Mouse (Mus musculus) heart, embryonic 10.5 days (tissue): ENCODE results near the gene Olfr810. TPM values are rescaled to one million over a fixed set of nuclear protein-coding genes. Genes with fewer than 3 reads are reported as not detected.

Source experiments
- DNase-seq: peaks from one replicate; pipeline ENCODE4 v3.0.0-alpha.2; 2017; ENCODE audit warnings: low spot score
- H3K27ac ChIP-seq: fragments of 300-500 bp; sonication (generic); 2 replicates; pipeline ENCODE4 v1.5.1; 2016; ENCODE audit warnings: mild to moderate bottlenecking
- H3K27me3 ChIP-seq: fragments of 300-500 bp; sonication (generic); 2 replicates; pipeline ENCODE4 v1.6.1; 2016; ENCODE audit warnings: mild to moderate bottlenecking; ENCODE audit not compliant: poor library complexity, insufficient read depth, severe bottlenecking
- H3K36me3 ChIP-seq: fragments of 300-500 bp; sonication (generic); 2 replicates; pipeline ENCODE4 v1.6.1; 2016; ENCODE audit warnings: mild to moderate bottlenecking, moderate library complexity
- H3K4me1 ChIP-seq: fragments of 300-500 bp; sonication (generic); 2 replicates; pipeline ENCODE4 v1.6.1; 2016; ENCODE audit warnings: mild to moderate bottlenecking
- H3K4me3 ChIP-seq: fragments of 300-500 bp; sonication (generic); 2 replicates; pipeline ENCODE4 v1.5.1; 2016; ENCODE audit warnings: mild to moderate bottlenecking, moderate library complexity
- H3K9me3 ChIP-seq: fragments of 300-500 bp; sonication (generic); 2 replicates; pipeline ENCODE4 v1.6.1; 2016; ENCODE audit warnings: mild to moderate bottlenecking, moderate library complexity
- WGBS: fragments of 180-500 bp; shearing (Covaris S2); methylation state at CpG from one replicate; pipeline ENCODE4 v1.1.7; 2016; 5-methylcytosine and 5-hydroxymethylcytosine counted together
- polyA plus RNA-seq: library from polyadenylated mRNA; unstranded; fragments of >200 nt; fragmentation: Nextera tagmentation; extraction: Ambion mirVana; gene quantifications from 2 replicates; pipeline ENCODE4 v1.2.1, GENCODE M21; 2016

The Olfr810 gene
- polyA plus RNA-seq, result not detected in 2 replicates

GRCm38 (mm10) chr10:129794817-129795216 is at the start of gene Olfr810:
Olfr810 (minus strand) TSS chr10:129794917.
- Histone ChIP-seq H3K9me3 (no peaks in the 10 kb centered on the region), H3K36me3 (no peaks in the 10 kb centered on the region), H3K27ac (no peak within 1 kb of the TSS), H3K27me3 (no peaks in the 10 kb centered on the region), H3K4me1 (no peaks in the 10 kb centered on the region), H3K4me3 (no peak within 1 kb of the TSS)
- no peak for DNase-seq

- no peaks in the 10 kb centered on the region for H3K27me3 ChIP-seq
- no peaks in the 10 kb centered on the region for H3K36me3 ChIP-seq
- H3K4me1 ChIP-seq, result no peaks in the 10 kb centered on the region
- H3K27ac ChIP-seq, result no peak within 1 kb of the TSS
- 78% methylated on average over 4 of the region's 4 CpGs for WGBS
- no peak within 1 kb of the TSS for H3K4me3 ChIP-seq
- no peak for DNase-seq
- no peaks in the 10 kb centered on the region for H3K9me3 ChIP-seq
Observed at GRCm38 (mm10) chr10:129804296-129804695, 9.6 kb upstream of the Olfr810 start, which contains the start of gene Olfr811. Olfr811 (minus strand) TSS chr10:129804396.

- Histone ChIP-seq H3K4me3 (no peak overlapping the region), H3K9me3 (no peaks in the 10 kb centered on the region), H3K27me3 (no peaks in the 10 kb centered on the region), H3K4me1 (no peaks in the 10 kb centered on the region), H3K36me3 (no peaks in the 10 kb centered on the region), H3K27ac (no peak overlapping the region)
- no peak for DNase-seq
Observed at GRCm38 (mm10) chr10:129778123-129778522, 16.6 kb downstream of the Olfr810 start.

- H3K36me3 ChIP-seq, result no peaks in the 10 kb centered on the region
- H3K4me1 ChIP-seq, result no peaks in the 10 kb centered on the region
- no peaks in the 10 kb centered on the region for H3K9me3 ChIP-seq
- no peak within 1 kb of the TSS for H3K27ac ChIP-seq
- no peaks in the 10 kb centered on the region for H3K27me3 ChIP-seq
- H3K4me3 ChIP-seq, result no peak within 1 kb of the TSS
- DNase-seq, result no peak
Observed at GRCm38 (mm10) chr10:129774338-129774737, 20.4 kb downstream of the Olfr810 start, which contains the start of gene Olfr809. Olfr809 (plus strand) TSS chr10:129774638.

GRCm38 (mm10) chr10:129765182-129765581 is 29.5 kb downstream of the Olfr810 start, which contains the start of gene Olfr808:
Olfr808 (plus strand) TSS chr10:129765482.
- Histone ChIP-seq H3K4me1 (no peaks in the 10 kb centered on the region), H3K9me3 (no peaks in the 10 kb centered on the region), H3K27me3 (no peaks in the 10 kb centered on the region), H3K27ac (no peak within 1 kb of the TSS), H3K4me3 (no peak within 1 kb of the TSS), H3K36me3 (no peaks in the 10 kb centered on the region)
- DNase-seq, result no peak
- 76% methylated on average over 1 of the region's 1 CpGs for WGBS

- no peak for DNase-seq
- Histone ChIP-seq H3K4me3 (no peak within 1 kb of the TSS), H3K27ac (no peak within 1 kb of the TSS), H3K27me3 (no peaks in the 10 kb centered on the region), H3K4me1 (no peaks in the 10 kb centered on the region), H3K9me3 (no peaks in the 10 kb centered on the region), H3K36me3 (no peaks in the 10 kb centered on the region)
- WGBS, result 85% methylated on average over 1 of the region's 1 CpGs
Observed at GRCm38 (mm10) chr10:129757693-129758092, 37.0 kb downstream of the Olfr810 start, which contains the start of gene Olfr807. Olfr807 (minus strand) TSS chr10:129757793.

GRCm38 (mm10) chr10:129741821-129742220 is 52.9 kb downstream of the Olfr810 start, which contains the start of gene Olfr806:
Olfr806 (minus strand) TSS chr10:129741921.
- H3K36me3 ChIP-seq, result no peaks in the 10 kb centered on the region
- no peaks in the 10 kb centered on the region for H3K9me3 ChIP-seq
- H3K4me1 ChIP-seq, result no peaks in the 10 kb centered on the region
- no peak for DNase-seq
- H3K27me3 ChIP-seq, result no peaks in the 10 kb centered on the region
- H3K27ac ChIP-seq, result no peak within 1 kb of the TSS
- H3K4me3 ChIP-seq, result no peak within 1 kb of the TSS

Other genes starting within 250 kb of the Olfr810 start
- not detected in 2 replicates for gene Olfr794, start 227.3 kb downstream of the Olfr810 start, polyA plus RNA-seq
- gene Olfr796, start 182.3 kb downstream of the Olfr810 start, polyA plus RNA-seq, result not detected in 2 replicates
- gene Olfr798, start 167.0 kb downstream of the Olfr810 start, polyA plus RNA-seq, result not detected in 2 replicates
- not detected in 2 replicates for gene Olfr799, start 157.4 kb downstream of the Olfr810 start, polyA plus RNA-seq
- not detected in 2 replicates for gene Olfr800, start 137.2 kb downstream of the Olfr810 start, polyA plus RNA-seq
- not detected in 2 replicates for gene Olfr801, start 121.1 kb downstream of the Olfr810 start, polyA plus RNA-seq
- gene Olfr802, start 106.7 kb downstream of the Olfr810 start, polyA plus RNA-seq, result not detected in 2 replicates
- gene Olfr803, start 100.6 kb downstream of the Olfr810 start, polyA plus RNA-seq, result not detected in 2 replicates
- not detected in 2 replicates for gene Olfr804, start 91.7 kb downstream of the Olfr810 start, polyA plus RNA-seq
- gene Olfr805, start 65.5 kb downstream of the Olfr810 start, polyA plus RNA-seq, result not detected in 2 replicates
- gene Olfr806, start 53.0 kb downstream of the Olfr810 start, polyA plus RNA-seq, result not detected in 2 replicates
- gene Olfr807, start 37.1 kb downstream of the Olfr810 start, polyA plus RNA-seq, result not detected in 2 replicates
- not detected in 2 replicates for gene Olfr808, start 29.4 kb downstream of the Olfr810 start, polyA plus RNA-seq
- gene Olfr809, start 20.3 kb downstream of the Olfr810 start, polyA plus RNA-seq, result not detected in 2 replicates
- gene Olfr811, start 9.5 kb upstream of the Olfr810 start, polyA plus RNA-seq, result not detected in 2 replicates
- not detected in 2 replicates for gene Olfr812, start 51.2 kb upstream of the Olfr810 start, polyA plus RNA-seq
- gene Olfr813, start 60.5 kb upstream of the Olfr810 start, polyA plus RNA-seq, result not detected in 2 replicates
- not detected in 2 replicates for gene Olfr814, start 84.9 kb upstream of the Olfr810 start, polyA plus RNA-seq
- gene Olfr815, start 111.0 kb upstream of the Olfr810 start, polyA plus RNA-seq, result not detected in 2 replicates
- not detected in 2 replicates for gene Olfr816, start 120.7 kb upstream of the Olfr810 start, polyA plus RNA-seq
- gene Olfr818, start 154.2 kb upstream of the Olfr810 start, polyA plus RNA-seq, result not detected in 2 replicates
- gene Olfr819, start 172.3 kb upstream of the Olfr810 start, polyA plus RNA-seq, result not detected in 2 replicates
- not detected in 2 replicates for gene Olfr247, start 181.2 kb upstream of the Olfr810 start, polyA plus RNA-seq
- gene Gm10310, start 190.1 kb upstream of the Olfr810 start, polyA plus RNA-seq, result not detected in 2 replicates
- gene Olfr820, start 217.7 kb upstream of the Olfr810 start, polyA plus RNA-seq, result not detected in 2 replicates
- gene Olfr821, start 235.4 kb upstream of the Olfr810 start, polyA plus RNA-seq, result not detected in 2 replicates